Comparison of ENCODE assay signal across 8 mouse cellular contexts in genomic region chr9:72275979-72276500, GRCm38 (mm10). TPM values are rescaled to one million over a fixed set of nuclear protein-coding genes. Genes with fewer than 3 reads are reported as not detected.
A peak's percentile ranks its signal among the peaks of the same experiment; 100 is the strongest.
DNase-seq lines count a peak whose midpoint lies in the region; ATAC-seq and TF ChIP-seq lines count a peak whose summit lies in the region.

No protein-coding gene starts in this region.

- no peaks in the 10 kb centered on the region for H3K36me3 ChIP-seq in lung, embryonic 16.5 days (ENCODE audit: control insufficient read depth, insufficient read depth, low read length)
- no peaks in the 10 kb centered on the region for H3K36me3 ChIP-seq in forebrain, embryonic 13.5 days (ENCODE audit: poor library complexity, severe bottlenecking)
- H3K36me3 ChIP-seq in limb, embryonic 15.5 days: no peaks in the 10 kb centered on the region
- H3K36me3 ChIP-seq in stomach, embryonic 14.5 days (ENCODE audit: control insufficient read depth, insufficient read depth, low read length): no peaks in the 10 kb centered on the region

- ATAC-seq in lung, embryonic 16.5 days (ENCODE audit: low read depth): no peak
- ATAC-seq in forebrain, embryonic 13.5 days: no peak
- no peak for ATAC-seq in limb, embryonic 15.5 days (ENCODE audit: insufficient number of reproducible peaks, low FRiP score, low TSS enrichment, low read depth)
- ATAC-seq in stomach, embryonic 14.5 days (ENCODE audit: insufficient number of reproducible peaks, insufficient read depth, low FRiP score, low read depth): no peak

- peaks cover 8% of the 10 kb centered on the region for H3K4me1 ChIP-seq in lung, embryonic 16.5 days (replicated peaks; ENCODE audit: control insufficient read depth, insufficient read depth, low read length)
- H3K4me1 ChIP-seq in bone marrow macrophage, adult 2 months (ENCODE audit: control insufficient read depth, insufficient read depth, low read length): peaks cover 9% of the 10 kb centered on the region; the same call in 1 of the 2 replicates
- H3K4me1 ChIP-seq in forebrain, embryonic 13.5 days: peaks cover 15% of the 10 kb centered on the region
- H3K4me1 ChIP-seq in limb, embryonic 15.5 days: peaks cover 8% of the 10 kb centered on the region; the same call in 1 of the 2 replicates
- 0 out of 2 replicates have a peak, but pooled peaks cover 7% of the 10 kb centered on the region for H3K4me1 ChIP-seq in stomach, embryonic 14.5 days (ENCODE audit: control insufficient read depth, insufficient read depth, low read length)

- H3K9ac ChIP-seq in lung, embryonic 16.5 days (ENCODE audit: low read length): peak overlapping the region; percentile 85
- H3K9ac ChIP-seq in forebrain, embryonic 13.5 days: peak overlapping the region; percentile 90
- H3K9ac ChIP-seq in limb, embryonic 15.5 days: peak overlapping the region; percentile 85; the same call in 1 of the 2 replicates
- H3K9ac ChIP-seq in stomach, embryonic 14.5 days (replicated peaks; ENCODE audit: low read depth, low read length): peak overlapping the region; percentile 90

- H3K9me3 ChIP-seq in lung, embryonic 16.5 days (ENCODE audit: control insufficient read depth, low read length): peaks cover 15% of the 10 kb centered on the region; the same call in 1 of the 2 replicates
- H3K9me3 ChIP-seq in forebrain, embryonic 13.5 days (replicated peaks): 0 out of 2 replicates have a peak, but pooled peaks cover 7% of the 10 kb centered on the region
- H3K9me3 ChIP-seq in limb, embryonic 15.5 days: no peaks in the 10 kb centered on the region
- no peaks in the 10 kb centered on the region for H3K9me3 ChIP-seq in stomach, embryonic 14.5 days (ENCODE audit: control insufficient read depth, low read depth, low read length)

- peak overlapping the region; percentile 77 for H3K4me2 ChIP-seq in lung, embryonic 16.5 days (ENCODE audit: low read depth, low read length)
- H3K4me2 ChIP-seq in forebrain, embryonic 13.5 days: peak overlapping the region; percentile 86
- peak overlapping the region; percentile 54 for H3K4me2 ChIP-seq in limb, embryonic 15.5 days
- peak overlapping the region; percentile 83 for H3K4me2 ChIP-seq in stomach, embryonic 14.5 days (replicated peaks; ENCODE audit: low read depth, low read length)

- no peak for TF ChIP-seq POLR2A in bone marrow macrophage, adult 2 months (IDR thresholded peaks at IDR 0.05; ENCODE audit: borderline replicate concordance, low read depth, low read length)

- peak overlapping the region; percentile 97 for H3K27ac ChIP-seq in lung, embryonic 16.5 days (ENCODE audit: low read length)
- H3K27ac ChIP-seq in bone marrow macrophage, adult 2 months (ENCODE audit: insufficient read depth, low read depth, low read length): no peak overlapping the region
- peak overlapping the region; percentile 98 for H3K27ac ChIP-seq in forebrain, embryonic 13.5 days
- H3K27ac ChIP-seq in limb, embryonic 15.5 days: peak overlapping the region; percentile 97
- peak overlapping the region; percentile 97 for H3K27ac ChIP-seq in stomach, embryonic 14.5 days (ENCODE audit: low read length)

- no peaks in the 10 kb centered on the region for H3K27me3 ChIP-seq in lung, embryonic 16.5 days (ENCODE audit: control insufficient read depth, insufficient read depth, low read depth, low read length)
- H3K27me3 ChIP-seq in forebrain, embryonic 13.5 days: no peaks in the 10 kb centered on the region
- no peaks in the 10 kb centered on the region for H3K27me3 ChIP-seq in limb, embryonic 15.5 days
- no peaks in the 10 kb centered on the region for H3K27me3 ChIP-seq in stomach, embryonic 14.5 days (ENCODE audit: control insufficient read depth, insufficient read depth, low read length)

- DNase-seq in lung, postnatal 14 days: no peak
- DNase-seq in layer of hippocampus, adult 8-10 months (ENCODE audit: low spot score in 2 of 2): no peak
- no peak for DNase-seq in urinary bladder, postnatal 10 days (ENCODE audit: low spot score)

- H3K4me3 ChIP-seq in lung, embryonic 16.5 days (ENCODE audit: low read length): peak overlapping the region; percentile 66
- peak overlapping the region; percentile 98 for H3K4me3 ChIP-seq in bone marrow macrophage, adult 2 months (ENCODE audit: insufficient read depth, low read length)
- H3K4me3 ChIP-seq in forebrain, embryonic 13.5 days: peak overlapping the region; percentile 71
- peak overlapping the region; percentile 62 for H3K4me3 ChIP-seq in limb, embryonic 15.5 days
- H3K4me3 ChIP-seq in stomach, embryonic 14.5 days (ENCODE audit: low read depth, low read length): peak overlapping the region; percentile 69

- 12% methylated on average over 8 of the region's 8 CpGs for WGBS in lung, embryonic 16.5 days
- WGBS in forebrain, embryonic 13.5 days: 55% methylated on average over 8 of the region's 8 CpGs
- 48% methylated on average over 8 of the region's 8 CpGs for WGBS in limb, embryonic 15.5 days
- 14% methylated on average over 8 of the region's 8 CpGs for WGBS in stomach, embryonic 14.5 days

- no peak for TF ChIP-seq CTCF in bone marrow macrophage, adult 2 months (IDR thresholded peaks at IDR 0.05; ENCODE audit: low read depth, low read length)

RNA-seq across cellular contexts. Expression of gene Zfp280d, which starts 1.4 kb away (rescaled TPM):
- 36.8 and 40.7 TPM in 2 replicates for polyA plus RNA-seq in lung, embryonic 16.5 days (2015; fragmentation: Nextera tagmentation; extraction: Ambion mirVana)
- 17.5 and 19.2 TPM in 2 replicates for polyA plus RNA-seq in bone marrow macrophage, adult 2 months (2012; ENCODE audit: insufficient read depth, insufficient read length, missing spikeins)
- 51.0 and 51.8 TPM in 2 replicates for polyA plus RNA-seq in forebrain, embryonic 13.5 days (2015; fragmentation: Nextera tagmentation; extraction: Ambion mirVana)
- 31.7 and 35.0 TPM in 2 replicates for polyA plus RNA-seq in limb, embryonic 15.5 days (2015; fragmentation: Nextera tagmentation; extraction: Ambion mirVana)
- polyA plus RNA-seq in stomach, embryonic 14.5 days (2014; fragmentation: Nextera tagmentation; extraction: Ambion mirVana): 53.1 and 54.6 TPM in 2 replicates
- 10 to 100 TPM; 44.5 to 59.4 (median 58.7) TPM for total RNA-seq in layer of hippocampus, adult 8-10 months (2022)
